Mouse (Mus musculus): Measurements from ENCODE around the gene Tmem204. TPM values are rescaled to one million over a fixed set of nuclear protein-coding genes. Genes with fewer than 3 reads are reported as not detected.

Tmem204 gene
- polyA plus RNA-seq, 1 experiment from 2014 or later = 11.1 TPM

DNA sequence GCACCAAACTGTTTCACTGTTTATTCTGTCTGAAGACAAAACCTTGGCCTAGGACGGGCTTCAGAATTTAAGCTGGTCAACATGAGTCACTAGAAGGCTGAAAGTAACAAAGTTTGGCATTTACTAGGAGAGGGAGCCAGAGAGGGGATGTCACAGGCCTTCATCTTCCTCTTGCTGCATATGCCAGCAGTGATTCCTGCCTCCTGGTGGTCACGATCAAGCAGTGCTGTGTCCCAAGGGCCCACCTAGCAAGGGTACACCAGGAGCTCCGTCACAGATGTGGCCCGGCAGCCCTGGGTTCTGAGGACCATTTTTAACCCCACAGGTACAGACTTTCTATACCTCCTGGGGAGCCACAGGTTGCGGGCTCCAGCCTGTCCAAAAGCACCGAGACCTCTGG, 26.4 kb downstream of the Tmem204 start:
- WGBS = 91% methylated on average over 6 of the region's 6 CpGs
- ATAC-seq = no peak
- H3K36me3 ChIP-seq (ENCODE audit: control insufficient read depth, insufficient read depth, low read length) = peaks cover 25% of the 10 kb centered on the region

DNA sequence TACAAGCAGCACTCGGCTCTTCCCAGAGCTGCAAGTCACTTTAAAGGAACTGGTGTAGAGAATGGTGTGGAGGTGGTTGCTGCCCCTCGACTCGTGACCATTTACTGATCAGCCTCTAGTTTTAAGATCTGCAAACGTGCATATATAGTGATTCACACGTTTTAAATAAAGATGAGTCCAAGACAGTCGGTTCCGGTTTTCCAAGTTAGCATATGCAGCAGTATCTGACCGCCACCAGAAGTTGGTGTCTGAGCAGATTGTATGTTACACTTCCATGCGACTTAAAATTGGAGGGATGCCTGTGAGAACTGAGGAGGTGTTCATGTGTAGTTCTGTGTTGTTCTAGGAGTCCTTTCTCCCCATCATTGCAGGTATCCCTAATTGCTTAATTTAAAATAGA, 30.1 kb downstream of the Tmem204 start:
- no peak overlapping the region for H3K4me3 ChIP-seq (ENCODE audit: low read depth, low read length)
- no peaks in the 10 kb centered on the region for H3K27me3 ChIP-seq (ENCODE audit: control insufficient read depth, insufficient read depth, low read depth, low read length)
- ATAC-seq = no peak
- no peak overlapping the region for H3K9ac ChIP-seq (ENCODE audit: low read depth, low read length)
- no peak overlapping the region for H3K4me2 ChIP-seq (ENCODE audit: low read length)
- H3K36me3 ChIP-seq (ENCODE audit: control insufficient read depth, insufficient read depth, low read length) = peaks cover 18% of the 10 kb centered on the region; the same call in 1 of the 2 replicates
- no peaks in the 10 kb centered on the region for H3K4me1 ChIP-seq (ENCODE audit: control insufficient read depth, insufficient read depth, low read length)
- H3K27ac ChIP-seq (ENCODE audit: low read length) = no peak overlapping the region
- no peaks in the 10 kb centered on the region for H3K9me3 ChIP-seq (replicated peaks; ENCODE audit: control insufficient read depth, low read length, poor library complexity, severe bottlenecking)
- 88% methylated on average over 9 of the region's 9 CpGs for WGBS

More for the DNA sequence above, 26.4 kb downstream of the Tmem204 start:
- H3K9ac ChIP-seq (ENCODE audit: low read depth, low read length) = no peak overlapping the region
- no peaks in the 10 kb centered on the region for H3K4me1 ChIP-seq (ENCODE audit: control insufficient read depth, insufficient read depth, low read length)
- no peak overlapping the region for H3K4me2 ChIP-seq (ENCODE audit: low read length)
- H3K27me3 ChIP-seq (ENCODE audit: control insufficient read depth, insufficient read depth, low read depth, low read length) = no peaks in the 10 kb centered on the region
- no peak overlapping the region for H3K4me3 ChIP-seq (ENCODE audit: low read depth, low read length)
- H3K9me3 ChIP-seq (replicated peaks; ENCODE audit: control insufficient read depth, low read length, poor library complexity, severe bottlenecking) = no peaks in the 10 kb centered on the region
- H3K27ac ChIP-seq (ENCODE audit: low read length) = no peak overlapping the region

DNA sequence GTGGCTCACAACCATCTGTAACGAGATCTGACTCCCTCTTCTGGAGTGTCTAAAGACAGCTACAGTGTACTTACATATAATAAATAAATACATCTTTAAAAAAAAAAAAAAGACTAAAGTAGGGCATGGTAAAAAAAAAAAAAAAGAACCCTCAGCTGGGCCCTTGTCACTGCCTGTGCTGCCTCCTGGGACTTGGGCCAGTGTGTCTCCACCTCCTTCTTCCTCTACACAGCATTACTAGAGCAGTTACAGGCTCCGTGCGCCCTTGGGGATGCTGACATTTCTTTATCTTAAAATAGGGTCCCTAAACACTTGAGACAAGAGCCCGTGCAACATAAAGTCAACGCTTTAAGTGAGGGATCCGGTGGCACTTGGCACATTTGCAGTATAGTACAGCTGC, 36.2 kb downstream of the Tmem204 start:
- no peak overlapping the region for H3K4me2 ChIP-seq (ENCODE audit: low read length)
- no peak overlapping the region for H3K27ac ChIP-seq (ENCODE audit: low read length)
- peaks cover 8% of the 10 kb centered on the region for H3K36me3 ChIP-seq (ENCODE audit: control insufficient read depth, insufficient read depth, low read length)
- WGBS = 95% methylated on average over 5 of the region's 6 CpGs
- H3K27me3 ChIP-seq (ENCODE audit: control insufficient read depth, insufficient read depth, low read depth, low read length) = no peaks in the 10 kb centered on the region
- H3K4me1 ChIP-seq (ENCODE audit: control insufficient read depth, insufficient read depth, low read length) = no peaks in the 10 kb centered on the region
- no peak overlapping the region for H3K4me3 ChIP-seq (ENCODE audit: low read depth, low read length)
- no peaks in the 10 kb centered on the region for H3K9me3 ChIP-seq (replicated peaks; ENCODE audit: control insufficient read depth, low read length, poor library complexity, severe bottlenecking)
- no peak for ATAC-seq
- no peak overlapping the region for H3K9ac ChIP-seq (ENCODE audit: low read depth, low read length)

DNA sequence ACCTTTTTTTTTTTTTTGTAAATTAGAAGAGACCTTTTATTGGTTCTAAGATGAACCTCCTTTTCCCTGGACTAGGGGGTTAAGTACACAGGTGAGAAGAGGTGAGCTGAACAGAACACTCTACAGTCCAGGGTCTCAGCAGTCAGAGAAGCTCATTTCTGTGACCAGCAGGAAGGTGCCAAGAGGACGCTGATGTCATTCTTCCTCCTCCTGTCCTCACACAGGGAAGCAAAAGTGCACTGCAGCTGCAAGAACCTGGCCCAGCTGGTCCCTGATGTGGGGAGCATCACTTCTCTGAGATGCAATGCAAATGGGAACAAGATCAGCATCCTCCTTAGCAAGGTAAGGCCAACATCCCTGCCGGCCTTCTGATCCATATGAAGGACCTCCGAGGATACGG, 38.1 kb downstream of the Tmem204 start:
- Histone ChIP-seq H3K27me3 (ENCODE audit: control insufficient read depth, insufficient read depth, low read depth, low read length) (no peaks in the 10 kb centered on the region), H3K27ac (ENCODE audit: low read length) (no peak overlapping the region), H3K4me1 (ENCODE audit: control insufficient read depth, insufficient read depth, low read length) (no peaks in the 10 kb centered on the region), H3K9me3 (replicated peaks; ENCODE audit: control insufficient read depth, low read length, poor library complexity, severe bottlenecking) (no peaks in the 10 kb centered on the region), H3K9ac (ENCODE audit: low read depth, low read length) (no peak overlapping the region), H3K36me3 (ENCODE audit: control insufficient read depth, insufficient read depth, low read length) (peaks cover 8% of the 10 kb centered on the region), H3K4me3 (ENCODE audit: low read depth, low read length) (no peak overlapping the region), H3K4me2 (ENCODE audit: low read length) (no peak overlapping the region)
- ATAC-seq = no peak
- WGBS = 86% methylated on average over 4 of the region's 4 CpGs

DNA sequence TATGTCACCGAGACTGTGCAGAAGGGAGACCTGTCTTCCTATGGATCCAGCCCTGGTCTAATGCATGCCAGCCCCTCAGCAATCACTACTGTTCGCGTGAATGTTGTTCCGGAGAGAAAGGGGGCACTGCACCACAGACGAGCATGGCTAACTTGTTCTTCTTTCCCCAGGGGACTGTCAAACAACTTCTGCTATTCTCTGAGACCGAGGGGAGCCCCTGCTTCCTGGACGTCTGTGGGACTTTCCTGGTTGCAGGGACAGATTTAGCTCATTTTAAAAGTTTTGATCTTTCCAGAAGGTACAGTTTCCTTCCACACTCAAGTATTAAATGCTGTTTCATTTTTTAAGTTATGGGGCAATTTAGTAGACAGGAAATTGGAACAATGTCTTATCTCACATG, 38.5 kb downstream of the Tmem204 start:
- Histone ChIP-seq H3K4me3 (ENCODE audit: low read depth, low read length) (no peak overlapping the region), H3K36me3 (ENCODE audit: control insufficient read depth, insufficient read depth, low read length) (peaks cover 5% of the 10 kb centered on the region), H3K9me3 (replicated peaks; ENCODE audit: control insufficient read depth, low read length, poor library complexity, severe bottlenecking) (no peaks in the 10 kb centered on the region), H3K4me1 (ENCODE audit: control insufficient read depth, insufficient read depth, low read length) (no peaks in the 10 kb centered on the region), H3K4me2 (ENCODE audit: low read length) (no peak overlapping the region), H3K27me3 (ENCODE audit: control insufficient read depth, insufficient read depth, low read depth, low read length) (no peaks in the 10 kb centered on the region), H3K9ac (ENCODE audit: low read depth, low read length) (no peak overlapping the region), H3K27ac (ENCODE audit: low read length) (no peak overlapping the region)
- ATAC-seq = no peak
- WGBS = 79% methylated on average over 7 of the region's 7 CpGs

DNA sequence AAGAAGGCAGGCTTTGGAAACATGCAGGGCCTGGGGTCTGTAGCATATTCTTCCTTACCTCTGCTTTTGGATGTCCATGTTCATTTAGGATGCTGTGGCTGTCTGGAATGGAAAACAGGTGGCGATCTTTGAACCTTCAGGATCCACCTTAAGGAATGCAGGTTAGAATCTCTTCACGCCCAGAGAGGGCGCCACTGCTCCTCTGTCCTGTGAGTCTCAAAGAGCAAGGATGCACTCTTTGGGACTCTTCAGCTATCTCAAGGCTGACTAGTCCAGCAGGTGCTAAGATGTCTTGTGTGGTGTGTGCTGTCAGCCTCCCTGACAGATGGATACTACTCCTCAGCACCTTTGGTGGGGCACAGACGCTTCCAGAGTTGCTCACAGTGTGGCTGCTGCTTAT, 47.2 kb downstream of the Tmem204 start:
- Histone ChIP-seq H3K36me3 (ENCODE audit: control insufficient read depth, insufficient read depth, low read length) (peaks cover 22% of the 10 kb centered on the region), H3K9me3 (replicated peaks; ENCODE audit: control insufficient read depth, low read length, poor library complexity, severe bottlenecking) (no peaks in the 10 kb centered on the region), H3K4me2 (ENCODE audit: low read length) (no peak overlapping the region), H3K4me1 (ENCODE audit: control insufficient read depth, insufficient read depth, low read length) (no peaks in the 10 kb centered on the region), H3K9ac (ENCODE audit: low read depth, low read length) (no peak overlapping the region), H3K27ac (ENCODE audit: low read length) (no peak overlapping the region), H3K27me3 (ENCODE audit: control insufficient read depth, insufficient read depth, low read depth, low read length) (no peaks in the 10 kb centered on the region), H3K4me3 (ENCODE audit: low read depth, low read length) (no peak overlapping the region)
- ATAC-seq = no peak
- 64% methylated on average over 4 of the region's 4 CpGs for WGBS

DNA sequence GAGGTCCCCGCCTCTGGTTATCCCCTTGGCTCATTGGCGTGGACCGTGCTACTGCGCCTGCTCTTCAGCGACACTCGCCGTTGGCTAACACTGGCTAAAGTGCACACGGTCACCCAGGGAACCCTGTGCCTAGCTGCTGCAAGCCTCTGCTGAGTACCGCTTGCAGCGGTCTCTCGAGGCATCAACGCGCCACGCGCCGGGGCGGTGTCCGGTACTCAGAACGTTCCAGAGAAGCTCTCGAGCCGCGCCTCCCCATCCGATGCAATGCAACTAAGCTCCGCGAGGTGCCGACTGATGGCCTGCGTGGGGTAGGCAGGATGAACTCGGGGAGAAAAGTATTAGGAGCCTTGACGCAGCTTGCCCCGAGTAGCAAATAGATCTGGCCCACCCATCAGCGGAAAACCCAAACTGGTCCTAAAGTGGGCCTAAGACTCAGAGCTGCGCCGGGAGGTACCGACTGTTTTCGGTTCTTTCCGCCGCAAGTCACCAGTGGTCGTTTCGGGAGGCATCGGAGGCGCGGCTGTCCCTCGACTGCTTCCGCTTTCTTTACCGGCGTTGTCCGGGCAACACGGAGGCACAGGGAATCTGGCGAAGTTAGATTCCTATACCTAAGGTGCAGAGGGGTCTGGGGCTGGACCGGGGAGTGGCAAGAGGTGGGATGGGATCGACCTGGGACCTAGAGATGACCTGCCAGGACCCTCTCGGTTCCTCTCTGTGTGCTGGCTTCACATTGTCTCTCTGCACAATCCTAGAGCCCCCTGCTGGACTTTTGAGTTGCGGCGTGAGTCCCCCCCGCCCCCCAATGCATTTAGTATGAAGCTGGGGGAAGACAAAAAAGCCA, 66.9 kb downstream of the Tmem204 start:
- Histone ChIP-seq H3K27ac (ENCODE audit: low read length) (peak overlapping the region; percentile 70), H3K9me3 (replicated peaks; ENCODE audit: control insufficient read depth, low read length, poor library complexity, severe bottlenecking) (no peaks in the 10 kb centered on the region), H3K4me3 (ENCODE audit: low read depth, low read length) (peak overlapping the region; percentile 72), H3K36me3 (ENCODE audit: control insufficient read depth, insufficient read depth, low read length) (peaks cover 8% of the 10 kb centered on the region), H3K4me2 (ENCODE audit: low read length) (peak overlapping the region; percentile 97), H3K27me3 (ENCODE audit: control insufficient read depth, insufficient read depth, low read depth, low read length) (no peaks in the 10 kb centered on the region), H3K9ac (ENCODE audit: low read depth, low read length) (peak overlapping the region; percentile 73), H3K4me1 (ENCODE audit: control insufficient read depth, insufficient read depth, low read length) (peaks cover 28% of the 10 kb centered on the region)
- under 1% methylated on average over 55 of the region's 55 CpGs for WGBS
- peak; percentile 94 for ATAC-seq

DNA sequence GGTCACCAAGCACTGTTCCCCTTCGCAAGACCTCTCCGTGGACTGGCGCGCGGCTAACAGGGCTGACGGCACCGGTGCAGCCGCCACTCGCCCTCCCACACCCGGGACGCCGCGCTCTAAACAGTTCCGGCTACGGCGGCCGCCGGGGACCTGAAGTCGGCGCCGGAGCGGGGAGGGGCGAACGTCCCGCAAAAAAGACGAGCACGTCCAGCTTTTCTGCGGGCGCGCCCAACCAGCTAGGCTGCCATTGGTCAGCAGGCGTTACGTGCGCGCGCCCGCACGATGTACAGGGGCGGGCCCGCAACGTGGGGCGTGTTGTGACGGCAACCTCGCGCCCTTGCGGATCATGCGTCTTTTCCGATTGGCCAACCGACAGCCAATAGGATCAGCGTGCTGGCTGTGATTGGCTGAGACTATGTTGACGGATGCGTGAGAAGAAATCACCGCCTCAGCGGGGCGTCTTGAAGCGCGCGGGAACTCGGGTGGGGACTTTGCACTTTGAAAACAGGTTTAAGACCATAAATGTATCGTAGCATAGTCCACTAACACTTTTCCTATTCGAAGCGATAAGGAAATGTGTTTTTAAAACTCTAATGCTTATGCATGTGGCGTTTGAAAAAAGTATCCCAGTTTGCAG, 67.6 kb downstream of the Tmem204 start, which contains the start of the genes Cramp1l and Ift140:
Cramp1l (minus strand) TSS at position 134 of the 637 bp plus-strand sequence.
Ift140 (plus strand) TSS at position 431 of the 637 bp plus-strand sequence.
- ATAC-seq = peak; percentile 99
- no peaks in the 10 kb centered on the region for H3K9me3 ChIP-seq (replicated peaks; ENCODE audit: control insufficient read depth, low read length, poor library complexity, severe bottlenecking)
- WGBS = under 1% methylated on average over 62 of the region's 62 CpGs

More for the DNA sequence above, 67.6 kb downstream of the Tmem204 start, which contains the start of the genes Cramp1l and Ift140:
- Histone ChIP-seq H3K36me3 (ENCODE audit: control insufficient read depth, insufficient read depth, low read length) (peaks cover 11% of the 10 kb centered on the region), H3K4me3 (ENCODE audit: low read depth, low read length) (peak within 1 kb of the TSS; percentile 72), H3K27ac (ENCODE audit: low read length) (peak within 1 kb of the TSS; percentile 75), H3K4me1 (ENCODE audit: control insufficient read depth, insufficient read depth, low read length) (peaks cover 28% of the 10 kb centered on the region), H3K27me3 (ENCODE audit: control insufficient read depth, insufficient read depth, low read depth, low read length) (no peaks in the 10 kb centered on the region), H3K4me2 (ENCODE audit: low read length) (peak within 1 kb of the TSS; percentile 100), H3K9ac (ENCODE audit: low read depth, low read length) (peak within 1 kb of the TSS; percentile 84)

All from midbrain, embryonic 16.5 days (tissue).